Mouse (Mus musculus) left cerebral cortex, adult 8-10 months (tissue): Measurements from ENCODE around the gene Nle1. TPM values are rescaled to one million over a fixed set of nuclear protein-coding genes. Genes with fewer than 3 reads are reported as not detected.
A peak's percentile ranks its signal among the peaks of the same experiment; 100 is the strongest.

Source experiments
- DNase-seq, 2 experiments: peaks; one replicate each; pipeline ENCODE4 v3.0.0; 2022; ENCODE audit warnings: low spot score in 2 of 2
- total RNA-seq, 4 experiments: library from RNA; stranded (reverse); gene quantifications; 2 replicates each; pipeline ENCODE4 v1.2.4; 2022

Gene Nle1
- total RNA-seq, 4 experiments from 2014 or later: 28.0 to 40.9 (median 34.6) TPM

GRCm38 (mm10) chr11:82870173-82871030 is 37.8 kb downstream of the Nle1 start:
- DNase-seq: peak; percentile 31 to 45

GRCm38 (mm10) chr11:82869506-82870172 is 38.6 kb downstream of the Nle1 start:
- DNase-seq: no peak

GRCm38 (mm10) chr11:82867956-82868355 is 40.3 kb downstream of the Nle1 start:
- DNase-seq: no peak

GRCm38 (mm10) chr11:82866850-82867564 is 41.2 kb downstream of the Nle1 start:
- no peak for DNase-seq

- DNase-seq: no peak
These were observed 42.3 kb downstream of the Nle1 start for GRCm38 (mm10) chr11:82865957-82866356.

- no peak for DNase-seq
These were observed 44.7 kb downstream of the Nle1 start for GRCm38 (mm10) chr11:82863488-82863931.

GRCm38 (mm10) chr11:82863059-82863458 is 45.2 kb downstream of the Nle1 start:
- DNase-seq: no peak

- no peak for DNase-seq
These were observed 45.6 kb downstream of the Nle1 start for GRCm38 (mm10) chr11:82862638-82863037.

- no peak for DNase-seq
These were observed 46.7 kb downstream of the Nle1 start for GRCm38 (mm10) chr11:82861558-82861957.

- no peak for DNase-seq
These were observed 47.5 kb downstream of the Nle1 start for GRCm38 (mm10) chr11:82860759-82861158.

- no peak for DNase-seq
These were observed 50.8 kb downstream of the Nle1 start for GRCm38 (mm10) chr11:82857307-82857848.

GRCm38 (mm10) chr11:82856032-82856431 is 52.2 kb downstream of the Nle1 start:
- no peak for DNase-seq

- no peak for DNase-seq
These were observed 52.8 kb downstream of the Nle1 start for GRCm38 (mm10) chr11:82855327-82855973.

GRCm38 (mm10) chr11:82854111-82854510 is 54.1 kb downstream of the Nle1 start:
- DNase-seq: no peak

GRCm38 (mm10) chr11:82852958-82853357 is 55.3 kb downstream of the Nle1 start:
- DNase-seq: no peak

GRCm38 (mm10) chr11:82852540-82852939 is 55.7 kb downstream of the Nle1 start:
- no peak for DNase-seq

- no peak for DNase-seq
These were observed 56.1 kb downstream of the Nle1 start for GRCm38 (mm10) chr11:82852115-82852514.
